Mouse (Mus musculus): Measurements from ENCODE around the gene Hist2h3c1. TPM values are rescaled to one million over a fixed set of nuclear protein-coding genes. Genes with fewer than 3 reads are reported as not detected.

Gene Hist2h3c1
- polyA plus RNA-seq, 1 experiment from 2014 or later, result 1.4 TPM

DNA sequence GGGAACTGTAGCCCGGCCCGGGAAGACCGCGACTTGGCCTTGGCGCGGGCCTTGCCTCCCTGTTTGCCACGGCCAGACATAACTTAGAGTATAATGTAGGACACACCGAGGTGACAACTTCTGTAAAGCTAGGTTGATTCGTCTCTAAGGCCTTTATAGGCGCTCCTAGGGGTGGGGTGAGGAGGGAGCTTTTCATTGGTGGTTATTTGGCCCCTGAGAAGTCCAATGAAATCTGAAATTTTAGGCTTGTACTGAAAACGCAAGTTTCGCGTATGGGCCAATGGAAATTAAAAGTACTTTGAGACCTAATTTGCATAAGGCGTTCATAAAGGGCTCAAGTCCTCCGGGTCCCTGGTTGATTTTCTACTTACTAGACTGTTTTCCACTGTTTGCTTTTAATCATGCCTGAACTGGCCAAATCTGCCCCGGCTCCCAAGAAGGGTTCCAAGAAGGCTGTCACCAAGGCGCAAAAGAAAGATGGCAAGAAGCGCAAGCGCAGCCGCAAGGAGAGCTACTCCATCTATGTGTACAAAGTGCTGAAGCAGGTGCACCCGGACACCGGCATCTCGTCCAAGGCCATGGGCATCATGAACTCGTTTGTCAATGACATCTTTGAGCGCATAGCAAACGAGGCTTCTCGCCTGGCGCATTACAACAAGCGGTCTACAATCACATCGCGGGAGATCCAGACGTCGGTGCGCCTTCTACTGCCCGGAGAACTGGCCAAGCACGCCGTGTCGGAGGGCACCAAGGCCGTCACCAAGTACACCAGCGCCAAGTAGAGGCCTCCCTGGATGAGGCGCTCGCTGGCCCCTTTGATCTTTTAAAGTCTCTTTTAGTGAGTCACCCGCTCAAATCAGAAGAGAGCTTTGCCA, 25.5 kb upstream of the Hist2h3c1 start, which contains the start of the genes Hist2h2ac and Hist2h2be:
Gene Hist2h2ac (minus strand): TSS at position 116 of the 875 bp plus-strand sequence.
Gene Hist2h2be (plus strand): TSS at position 355 of the 875 bp plus-strand sequence.
- peaks cover 39% of the 10 kb centered on the region for H3K4me1 ChIP-seq (replicated peaks)
- under 1% methylated on average over 43 of the region's 43 CpGs for WGBS
- H3K4me3 ChIP-seq, result peak within 1 kb of the TSS; percentile 79
- H3K27me3 ChIP-seq (replicated peaks), result no peaks in the 10 kb centered on the region
- peak within 1 kb of the TSS; percentile 90 for H3K4me2 ChIP-seq
- H3K9ac ChIP-seq, result peak within 1 kb of the TSS; percentile 90
- H3K27ac ChIP-seq (ENCODE audit: poor library complexity, severe bottlenecking), result peak within 1 kb of the TSS; percentile 100
- ATAC-seq (ENCODE audit: insufficient number of reproducible peaks, low FRiP score), result peak; percentile 90
- H3K9me3 ChIP-seq (replicated peaks), result no peaks in the 10 kb centered on the region
- no peaks in the 10 kb centered on the region for H3K36me3 ChIP-seq

DNA sequence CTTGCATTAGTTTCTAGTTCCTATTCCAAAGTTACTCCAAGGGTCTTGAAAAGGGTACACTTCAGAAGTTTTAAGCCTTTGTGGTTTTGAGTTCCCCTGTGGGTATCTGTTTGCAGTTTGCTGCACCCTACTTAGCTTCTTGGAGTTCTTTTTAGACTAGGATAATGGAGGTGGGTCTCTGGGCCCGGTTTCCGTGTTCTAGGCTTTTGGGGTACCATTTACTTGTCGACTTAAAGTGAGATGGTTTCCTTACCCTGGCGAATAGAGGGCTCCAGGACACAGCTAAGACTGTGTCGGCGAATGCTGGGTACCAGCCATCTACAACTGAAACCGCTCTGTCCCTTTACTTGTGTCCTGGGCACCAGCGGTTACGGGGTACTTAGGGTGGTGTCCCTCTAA, 24.8 kb upstream of the Hist2h3c1 start:
- Histone ChIP-seq H3K9ac (peak overlapping the region; percentile 90), H3K4me2 (peak overlapping the region; percentile 90), H3K27me3 (replicated peaks) (no peaks in the 10 kb centered on the region), H3K4me3 (peak overlapping the region; percentile 79), H3K27ac (ENCODE audit: poor library complexity, severe bottlenecking) (peak overlapping the region; percentile 100), H3K4me1 (replicated peaks) (peaks cover 43% of the 10 kb centered on the region), H3K9me3 (replicated peaks) (no peaks in the 10 kb centered on the region), H3K36me3 (no peaks in the 10 kb centered on the region)
- ATAC-seq (ENCODE audit: insufficient number of reproducible peaks, low FRiP score), result no peak
- 30% methylated on average over 9 of the region's 9 CpGs for WGBS

DNA sequence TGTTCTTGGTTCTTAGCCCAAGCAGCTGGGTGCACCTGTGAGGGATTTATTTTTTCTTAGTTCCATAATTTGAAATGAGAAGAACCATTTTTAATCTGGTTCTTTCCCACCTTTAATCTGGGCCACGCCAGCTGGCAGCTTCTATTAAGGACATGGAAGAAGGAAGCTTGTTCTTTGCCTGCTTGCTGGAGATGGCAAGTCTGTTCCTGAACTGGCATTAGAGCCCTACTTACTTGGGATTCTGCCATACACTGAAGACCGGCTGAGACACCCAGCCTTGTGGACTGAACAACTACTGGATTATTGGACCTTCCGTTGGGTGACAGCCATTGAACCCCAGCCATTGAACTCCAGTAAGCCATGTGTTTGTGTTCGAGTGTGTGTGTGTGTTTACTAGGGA, 23.7 kb upstream of the Hist2h3c1 start:
- H3K36me3 ChIP-seq, result no peaks in the 10 kb centered on the region
- no peak overlapping the region for H3K27ac ChIP-seq (ENCODE audit: poor library complexity, severe bottlenecking)
- peaks cover 49% of the 10 kb centered on the region for H3K4me1 ChIP-seq (replicated peaks)
- H3K27me3 ChIP-seq (replicated peaks), result no peaks in the 10 kb centered on the region
- H3K9ac ChIP-seq, result no peak overlapping the region
- no peaks in the 10 kb centered on the region for H3K9me3 ChIP-seq (replicated peaks)
- no peak overlapping the region for H3K4me2 ChIP-seq
- 87% methylated on average over 4 of the region's 4 CpGs for WGBS
- H3K4me3 ChIP-seq, result no peak overlapping the region
- ATAC-seq (ENCODE audit: insufficient number of reproducible peaks, low FRiP score), result no peak

DNA sequence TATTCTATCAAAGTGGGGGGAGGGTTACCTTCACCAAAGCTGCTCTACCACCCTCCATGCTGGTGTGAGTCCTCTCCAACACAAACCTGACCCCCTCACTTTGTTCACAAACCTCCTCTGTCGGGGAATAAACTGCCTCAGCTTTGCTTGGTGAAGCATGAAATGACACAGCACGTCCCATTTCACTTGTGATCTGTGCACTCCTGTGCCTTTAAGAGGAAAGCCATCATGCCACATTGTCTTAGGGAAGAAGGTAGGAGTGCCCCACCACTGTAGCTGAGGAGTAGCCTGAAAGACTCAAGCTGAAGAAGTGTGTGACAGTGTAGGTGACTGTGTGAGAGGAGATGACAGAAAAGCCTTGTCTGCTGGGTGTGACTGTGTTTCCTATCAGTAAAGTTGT, 21.1 kb upstream of the Hist2h3c1 start:
- WGBS, result 48% methylated on average over 2 of the region's 2 CpGs
- H3K9ac ChIP-seq, result peak overlapping the region; percentile 58; the same call in 1 of the 2 replicates
- no peaks in the 10 kb centered on the region for H3K36me3 ChIP-seq
- H3K27me3 ChIP-seq (replicated peaks), result no peaks in the 10 kb centered on the region
- H3K4me1 ChIP-seq (replicated peaks), result peaks cover 44% of the 10 kb centered on the region
- H3K9me3 ChIP-seq (replicated peaks), result no peaks in the 10 kb centered on the region
- H3K27ac ChIP-seq (ENCODE audit: poor library complexity, severe bottlenecking), result no peak overlapping the region
- no peak overlapping the region for H3K4me3 ChIP-seq
- ATAC-seq (ENCODE audit: insufficient number of reproducible peaks, low FRiP score), result no peak
- no peak overlapping the region for H3K4me2 ChIP-seq

DNA sequence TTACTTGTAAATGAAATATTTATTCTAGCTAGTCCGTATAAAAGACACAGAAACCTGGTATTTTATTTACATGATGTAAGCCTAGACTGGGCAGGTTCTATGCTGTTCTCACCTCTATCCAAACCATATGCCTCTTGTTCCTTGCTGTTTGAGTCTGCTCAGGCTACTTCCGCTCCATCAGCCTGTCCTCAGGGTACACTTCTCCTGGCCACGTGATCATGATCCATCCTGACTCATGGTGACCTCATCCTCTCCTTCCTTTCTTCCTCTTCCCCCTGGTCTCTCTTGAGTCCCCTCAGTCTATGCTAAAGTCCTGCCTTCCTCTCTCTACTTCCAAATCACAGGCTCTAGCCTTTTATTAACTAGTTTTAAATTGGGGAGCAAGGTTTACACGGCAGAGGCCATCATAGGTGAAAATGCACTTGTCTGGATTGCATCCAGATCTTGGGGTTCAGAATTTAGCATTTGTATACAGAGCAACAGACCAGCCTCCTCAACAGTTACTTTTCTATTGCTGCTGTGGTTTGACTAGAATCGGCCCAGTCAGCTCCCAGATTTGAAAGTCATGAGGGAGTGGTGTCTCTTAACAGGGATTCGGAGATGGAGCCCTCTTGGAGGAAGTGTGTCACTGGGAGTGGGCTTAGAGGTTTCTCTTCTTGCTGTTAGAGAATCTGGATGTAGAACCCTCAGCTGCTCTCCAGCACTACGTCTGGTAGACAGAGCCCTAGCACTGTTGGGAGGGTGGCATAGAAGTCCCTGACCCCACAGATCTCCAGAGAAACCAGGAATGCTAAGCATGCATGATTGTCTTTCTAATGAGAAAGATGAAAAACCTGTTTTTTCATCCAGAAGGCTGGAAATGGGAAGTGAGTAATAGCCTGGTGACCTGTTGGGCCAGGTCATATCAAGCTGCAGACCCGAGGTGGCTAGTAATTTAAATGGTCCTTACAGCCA, 19.5 kb upstream of the Hist2h3c1 start:
- no peaks in the 10 kb centered on the region for H3K9me3 ChIP-seq (replicated peaks)
- H3K27ac ChIP-seq (ENCODE audit: poor library complexity, severe bottlenecking), result no peak overlapping the region
- H3K4me3 ChIP-seq, result no peak overlapping the region
- H3K4me1 ChIP-seq (replicated peaks), result peaks cover 37% of the 10 kb centered on the region
- H3K4me2 ChIP-seq, result no peak overlapping the region
- H3K27me3 ChIP-seq (replicated peaks), result no peaks in the 10 kb centered on the region
- no peak overlapping the region for H3K9ac ChIP-seq
- 0 out of 2 replicates have a peak, but pooled peaks have one; percentile 7 for ATAC-seq (ENCODE audit: insufficient number of reproducible peaks, low FRiP score)
- H3K36me3 ChIP-seq, result no peaks in the 10 kb centered on the region
- 60% methylated on average over 8 of the region's 8 CpGs for WGBS

DNA sequence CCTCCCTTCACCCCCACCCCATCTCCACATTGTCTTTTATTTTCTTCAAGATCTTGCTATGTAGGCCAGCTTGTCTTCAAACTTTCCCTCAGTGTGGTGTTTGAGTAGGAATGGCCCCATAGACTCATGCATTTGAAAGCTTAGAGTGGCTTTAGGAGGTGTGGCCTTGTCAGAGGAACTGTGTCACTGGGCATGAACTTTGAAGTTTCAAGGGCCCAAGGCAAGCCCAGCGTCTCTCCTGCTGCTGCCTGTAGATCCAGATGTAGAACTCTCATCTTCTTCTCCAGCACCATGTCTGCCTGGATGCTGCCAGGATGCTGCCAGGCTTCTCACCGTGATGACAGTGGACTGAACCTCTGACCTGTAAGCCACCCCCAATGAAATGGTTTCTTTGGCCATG, 17.7 kb upstream of the Hist2h3c1 start:
- H3K4me2 ChIP-seq, result no peak overlapping the region
- H3K9ac ChIP-seq, result no peak overlapping the region
- H3K27me3 ChIP-seq (replicated peaks), result no peaks in the 10 kb centered on the region
- ATAC-seq (ENCODE audit: insufficient number of reproducible peaks, low FRiP score), result no peak
- H3K9me3 ChIP-seq (replicated peaks), result no peaks in the 10 kb centered on the region
- H3K27ac ChIP-seq (ENCODE audit: poor library complexity, severe bottlenecking), result no peak overlapping the region
- H3K4me3 ChIP-seq, result no peak overlapping the region
- no peaks in the 10 kb centered on the region for H3K36me3 ChIP-seq
- 71% methylated on average over 2 of the region's 2 CpGs for WGBS
- H3K4me1 ChIP-seq (replicated peaks), result peaks cover 24% of the 10 kb centered on the region

DNA sequence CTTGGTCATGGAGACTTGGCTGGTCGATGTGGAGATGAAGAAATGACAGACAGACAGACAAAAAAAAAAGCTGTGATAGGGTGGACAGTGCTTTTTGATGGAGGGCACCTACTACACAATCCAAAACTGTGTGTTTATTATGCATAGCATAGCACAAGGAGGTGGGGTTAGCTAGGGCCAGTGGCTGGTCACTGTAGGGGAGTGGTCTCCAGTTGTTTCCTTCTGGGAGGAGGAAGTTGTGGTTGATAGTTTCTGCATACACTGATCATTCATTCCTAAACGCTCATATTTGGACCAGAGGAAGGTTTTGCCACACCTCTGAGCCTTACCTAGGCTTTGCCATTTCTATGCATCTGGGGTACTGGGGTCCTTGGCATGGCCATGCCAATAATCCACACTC, 16.1 kb upstream of the Hist2h3c1 start:
- H3K4me2 ChIP-seq, result no peak overlapping the region
- H3K9ac ChIP-seq, result no peak overlapping the region
- ATAC-seq (ENCODE audit: insufficient number of reproducible peaks, low FRiP score), result no peak
- no peak overlapping the region for H3K4me3 ChIP-seq
- H3K9me3 ChIP-seq (replicated peaks), result no peaks in the 10 kb centered on the region
- H3K27ac ChIP-seq (ENCODE audit: poor library complexity, severe bottlenecking), result no peak overlapping the region
- H3K27me3 ChIP-seq (replicated peaks), result no peaks in the 10 kb centered on the region
- peaks cover 16% of the 10 kb centered on the region for H3K4me1 ChIP-seq (replicated peaks)
- WGBS, result 53% methylated on average over 2 of the region's 2 CpGs
- H3K36me3 ChIP-seq, result no peaks in the 10 kb centered on the region

DNA sequence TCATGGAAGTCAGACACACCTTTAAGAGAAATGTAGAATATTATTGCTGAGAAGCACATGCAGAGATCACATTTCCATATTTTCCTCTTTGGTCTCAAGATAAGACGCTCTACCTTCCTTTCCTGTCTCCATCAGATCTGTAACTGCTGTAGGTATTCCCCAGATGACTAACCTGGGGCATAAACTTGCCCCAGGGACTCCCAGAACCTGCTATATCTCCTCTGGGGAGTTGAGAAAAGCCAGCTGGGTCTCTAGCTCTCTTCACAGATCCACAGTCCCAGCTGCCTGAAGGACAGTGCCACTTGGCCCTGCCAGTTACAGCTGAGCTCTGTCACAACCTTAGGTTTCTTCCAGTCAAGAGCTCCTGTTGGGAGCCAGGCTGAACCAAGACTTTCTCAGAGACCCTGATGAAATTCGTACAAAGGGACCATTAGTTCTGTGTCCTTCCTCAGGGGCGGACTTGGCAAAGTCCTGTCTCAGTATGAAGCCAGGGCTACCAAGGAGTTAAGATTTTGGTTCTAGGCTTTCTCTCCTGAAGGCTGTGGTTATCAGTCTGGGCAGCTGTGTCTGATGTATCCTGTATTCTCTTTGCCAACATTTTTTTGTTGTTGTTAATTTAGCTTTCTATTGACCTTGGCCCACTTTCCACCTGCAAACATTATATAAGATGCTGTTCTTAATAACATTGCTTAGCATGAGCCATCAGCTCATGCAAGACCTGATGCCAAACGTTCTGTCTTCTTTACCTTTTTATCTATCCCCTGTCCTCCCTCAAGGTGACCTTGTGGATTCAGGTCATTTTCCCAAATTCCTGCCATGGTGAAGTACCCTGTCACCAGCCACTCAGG, 15.4 kb upstream of the Hist2h3c1 start:
- Histone ChIP-seq H3K4me2 (no peak overlapping the region), H3K9me3 (replicated peaks) (no peaks in the 10 kb centered on the region)
- ATAC-seq (ENCODE audit: insufficient number of reproducible peaks, low FRiP score), result no peak

DNA sequence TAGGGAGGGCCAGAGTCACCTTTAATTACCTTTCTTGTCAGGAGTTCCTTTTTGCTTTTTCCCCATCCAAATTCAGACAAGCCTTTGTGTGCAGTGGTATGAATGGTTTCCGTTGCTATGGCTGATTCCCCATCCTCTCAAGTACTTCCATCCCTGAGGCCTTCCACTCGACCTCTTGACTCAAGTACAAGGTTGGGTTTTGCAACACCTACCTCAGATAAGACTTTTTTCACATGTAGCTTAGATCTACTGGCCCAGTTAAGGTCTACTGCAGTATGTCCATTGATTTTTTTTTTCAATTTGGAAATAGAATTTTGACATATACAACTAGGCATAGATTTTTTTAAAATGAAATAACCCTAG, 14.7 kb upstream of the Hist2h3c1 start:
- Histone ChIP-seq H3K9ac (no peak overlapping the region), H3K36me3 (no peaks in the 10 kb centered on the region), H3K27ac (ENCODE audit: poor library complexity, severe bottlenecking) (no peak overlapping the region), H3K4me2 (no peak overlapping the region), H3K4me3 (no peak overlapping the region), H3K27me3 (replicated peaks) (no peaks in the 10 kb centered on the region), H3K9me3 (replicated peaks) (no peaks in the 10 kb centered on the region), H3K4me1 (replicated peaks) (peaks cover 9% of the 10 kb centered on the region)
- WGBS, result 42% methylated on average over 2 of the region's 2 CpGs
- ATAC-seq (ENCODE audit: insufficient number of reproducible peaks, low FRiP score), result no peak

More for the DNA sequence above, 15.4 kb upstream of the Hist2h3c1 start:
- Histone ChIP-seq H3K9ac (no peak overlapping the region), H3K4me3 (no peak overlapping the region), H3K36me3 (no peaks in the 10 kb centered on the region), H3K27ac (ENCODE audit: poor library complexity, severe bottlenecking) (no peak overlapping the region), H3K4me1 (replicated peaks) (peaks cover 13% of the 10 kb centered on the region; the same call in 1 of the 2 replicates), H3K27me3 (replicated peaks) (no peaks in the 10 kb centered on the region)
- 65% methylated on average over 4 of the region's 4 CpGs for WGBS

DNA sequence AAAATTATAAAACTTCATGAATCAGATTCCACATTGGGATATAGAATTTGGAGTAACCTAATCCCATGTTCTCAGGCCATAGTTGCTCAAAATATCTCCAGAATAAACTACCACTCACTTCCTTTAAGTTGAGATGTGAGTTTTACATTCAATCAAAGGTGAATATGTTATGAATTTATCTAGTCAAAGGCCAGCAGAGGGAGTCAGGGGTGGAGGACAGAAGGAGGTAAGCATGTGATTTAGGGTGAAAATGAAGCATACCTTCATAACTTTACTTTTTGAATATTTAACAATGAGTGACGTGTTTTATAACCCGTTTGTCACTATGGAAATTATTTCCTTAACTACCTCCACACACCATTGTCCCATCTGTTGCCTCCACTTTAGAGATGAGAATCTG, 11.6 kb upstream of the Hist2h3c1 start:
- no peak for ATAC-seq (ENCODE audit: insufficient number of reproducible peaks, low FRiP score)
- H3K27ac ChIP-seq (ENCODE audit: poor library complexity, severe bottlenecking), result no peak overlapping the region
- H3K9ac ChIP-seq, result no peak overlapping the region
- H3K9me3 ChIP-seq (replicated peaks), result no peaks in the 10 kb centered on the region
- H3K27me3 ChIP-seq (replicated peaks), result no peaks in the 10 kb centered on the region
- H3K36me3 ChIP-seq, result no peaks in the 10 kb centered on the region
- 88% methylated on average over 2 of the region's 2 CpGs for WGBS
- H3K4me1 ChIP-seq (replicated peaks), result peaks cover 19% of the 10 kb centered on the region
- no peak overlapping the region for H3K4me2 ChIP-seq
- H3K4me3 ChIP-seq, result no peak overlapping the region

Data from heart, embryonic 12.5 days (tissue).